Mouse (Mus musculus): ENCODE measurements around the gene 4931429L15Rik. TPM values are rescaled to one million over a fixed set of nuclear protein-coding genes. Genes with fewer than 3 reads are reported as not detected.
A peak's percentile ranks its signal among the peaks of the same experiment; 100 is the strongest.

4931429L15Rik gene
- total and polyA plus RNA-seq, 2 experiments = not detected

DNA sequence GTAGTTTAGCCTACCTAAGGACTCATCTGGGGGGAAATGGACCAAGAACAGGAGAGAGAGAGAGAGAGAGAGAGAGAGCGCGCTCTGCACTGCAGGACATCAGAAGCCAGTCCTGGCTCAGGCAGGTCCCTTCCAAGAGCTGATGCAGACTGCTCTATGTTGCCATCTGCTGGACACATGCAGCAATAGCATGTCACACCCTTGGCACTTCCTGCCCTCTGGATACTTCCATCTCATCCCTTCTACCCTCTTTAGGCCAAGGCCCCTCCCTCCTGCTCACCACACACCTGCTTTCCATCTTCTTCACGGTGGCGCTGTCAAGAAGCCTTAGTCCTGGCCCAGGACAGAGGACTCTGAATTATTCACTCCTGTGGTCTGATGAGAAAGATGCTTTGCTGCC, 5.3 kb downstream of the 4931429L15Rik start:
- Histone ChIP-seq H3K27ac (replicated peaks; ENCODE audit: insufficient read depth, low read depth, low read length) (no peak overlapping the region), H3K4me1 (ENCODE audit: control insufficient read depth, insufficient read depth, low read length) (no peaks in the 10 kb centered on the region), H3K27me3 (ENCODE audit: control insufficient read depth, insufficient read depth, low read length) (no peaks in the 10 kb centered on the region), H3K79me2 (ENCODE audit: control insufficient read depth, insufficient read depth, low read length) (no peaks in the 10 kb centered on the region), H3K4me3 (ENCODE audit: insufficient read depth, low read depth, low read length) (no peak overlapping the region), H3K9ac (ENCODE audit: low read depth, low read length) (no peak overlapping the region), H3K36me3 (ENCODE audit: control insufficient read depth, insufficient read depth, low read length) (no peaks in the 10 kb centered on the region)
- DNase-seq (ENCODE audit: extremely low read depth, low read depth, low spot score) = peak; percentile 48
- WGBS = 8% methylated on average over 4 of the region's 4 CpGs
- TF ChIP-seq POLR2A (IDR thresholded peaks at IDR 0.05; ENCODE audit: extremely low read depth, insufficient read depth, low read length) (no peak), CTCF (IDR thresholded peaks at IDR 0.05; ENCODE audit: low read depth, low read length) (peak; percentile 99)

DNA sequence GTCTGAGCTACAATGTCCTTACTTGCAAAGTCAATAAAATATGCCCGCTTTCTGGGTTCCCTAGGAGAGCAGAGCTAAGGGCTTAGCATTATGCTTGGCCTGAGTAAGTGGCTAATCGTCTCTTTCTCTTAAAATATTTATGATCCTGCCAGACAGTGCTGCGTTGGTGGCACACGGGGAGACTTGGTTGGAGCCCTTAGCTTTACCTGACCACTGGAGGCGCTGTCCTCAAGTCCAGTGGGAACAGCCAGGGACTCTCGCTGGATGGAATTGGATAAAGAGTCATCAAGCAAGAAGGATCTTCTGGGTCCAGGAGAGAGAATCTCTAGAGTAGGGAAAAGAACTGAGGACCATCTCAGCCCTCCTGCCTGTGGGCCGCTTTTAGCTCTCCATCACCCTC, 10.7 kb downstream of the 4931429L15Rik start:
- Histone ChIP-seq H3K9ac (ENCODE audit: low read depth, low read length) (no peak overlapping the region), H3K4me3 (ENCODE audit: insufficient read depth, low read depth, low read length) (no peak overlapping the region), H3K27ac (replicated peaks; ENCODE audit: insufficient read depth, low read depth, low read length) (no peak overlapping the region), H3K4me1 (ENCODE audit: control insufficient read depth, insufficient read depth, low read length) (no peaks in the 10 kb centered on the region), H3K36me3 (ENCODE audit: control insufficient read depth, insufficient read depth, low read length) (no peaks in the 10 kb centered on the region), H3K27me3 (ENCODE audit: control insufficient read depth, insufficient read depth, low read length) (no peaks in the 10 kb centered on the region), H3K79me2 (ENCODE audit: control insufficient read depth, insufficient read depth, low read length) (no peaks in the 10 kb centered on the region)
- DNase-seq (ENCODE audit: extremely low read depth, low read depth, low spot score) = peak; percentile 41
- peak; percentile 71 for TF ChIP-seq CTCF (IDR thresholded peaks at IDR 0.05; ENCODE audit: low read depth, low read length)
- TF ChIP-seq POLR2A (IDR thresholded peaks at IDR 0.05; ENCODE audit: extremely low read depth, insufficient read depth, low read length) = no peak
- 20% methylated on average over 7 of the region's 7 CpGs for WGBS

DNA sequence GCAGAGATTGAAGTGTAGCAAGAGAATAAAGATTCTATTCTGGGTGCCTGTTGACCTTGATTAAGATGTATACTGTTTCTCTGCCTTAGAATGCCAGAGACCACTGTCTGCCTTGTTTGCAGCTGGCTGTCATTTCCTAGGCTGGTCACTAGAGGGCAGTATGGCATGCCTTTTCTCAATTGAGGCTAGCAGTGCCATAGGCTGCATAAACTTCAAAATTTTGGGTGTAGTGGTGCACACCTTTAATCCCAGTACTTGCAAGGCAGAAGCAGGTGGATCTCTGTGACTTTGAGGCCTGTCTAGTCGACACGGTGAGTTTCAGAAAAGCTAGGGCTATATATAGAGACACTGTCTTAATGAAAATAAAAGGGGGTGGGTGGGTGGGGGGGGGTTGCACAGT, 17.6 kb downstream of the 4931429L15Rik start:
- no peak for DNase-seq (ENCODE audit: extremely low read depth, low read depth, low spot score)
- 7% methylated on average over 2 of the region's 2 CpGs for WGBS
- peaks cover 4% of the 10 kb centered on the region; the same call in 1 of the 2 replicates for H3K36me3 ChIP-seq (ENCODE audit: control insufficient read depth, insufficient read depth, low read length)
- H3K27me3 ChIP-seq (ENCODE audit: control insufficient read depth, insufficient read depth, low read length) = no peaks in the 10 kb centered on the region
- no peak overlapping the region for H3K4me3 ChIP-seq (ENCODE audit: insufficient read depth, low read depth, low read length)
- no peak overlapping the region for H3K9ac ChIP-seq (ENCODE audit: low read depth, low read length)
- no peaks in the 10 kb centered on the region for H3K79me2 ChIP-seq (ENCODE audit: control insufficient read depth, insufficient read depth, low read length)
- TF ChIP-seq CTCF (IDR thresholded peaks at IDR 0.05; ENCODE audit: low read depth, low read length) = peak; percentile 83; the same call in 1 of the 2 replicates
- TF ChIP-seq POLR2A (IDR thresholded peaks at IDR 0.05; ENCODE audit: extremely low read depth, insufficient read depth, low read length) = no peak
- no peaks in the 10 kb centered on the region for H3K4me1 ChIP-seq (ENCODE audit: control insufficient read depth, insufficient read depth, low read length)
- H3K27ac ChIP-seq (replicated peaks; ENCODE audit: insufficient read depth, low read depth, low read length) = no peak overlapping the region

DNA sequence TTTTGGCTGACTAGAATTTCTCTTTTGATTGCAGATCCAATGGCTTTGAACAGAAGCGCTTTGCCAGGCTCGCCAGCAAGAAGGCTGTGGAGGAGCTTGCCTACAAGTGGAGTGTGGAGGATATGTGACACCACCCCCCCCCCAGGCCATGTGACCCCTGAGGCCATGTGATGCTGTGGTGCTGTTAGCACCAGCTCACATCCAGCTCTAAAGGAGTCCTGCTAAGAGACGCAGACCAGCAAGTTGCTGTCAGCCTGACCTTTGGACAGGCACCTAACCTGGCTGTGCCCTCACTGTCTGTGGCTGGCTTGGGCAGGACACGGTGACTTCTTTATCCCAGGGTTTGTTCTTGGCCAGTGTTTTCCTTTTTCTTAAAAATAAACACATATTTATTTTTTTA, 21.4 kb downstream of the 4931429L15Rik start:
- WGBS = 46% methylated on average over 4 of the region's 4 CpGs
- DNase-seq (ENCODE audit: extremely low read depth, low read depth, low spot score) = peak; percentile 72
- TF ChIP-seq CTCF (IDR thresholded peaks at IDR 0.05; ENCODE audit: low read depth, low read length) = no peak
- no peak for TF ChIP-seq POLR2A (IDR thresholded peaks at IDR 0.05; ENCODE audit: extremely low read depth, insufficient read depth, low read length)
- H3K9ac ChIP-seq (ENCODE audit: low read depth, low read length) = no peak overlapping the region
- no peak overlapping the region; the same call in 1 of the 2 replicates for H3K27ac ChIP-seq (replicated peaks; ENCODE audit: insufficient read depth, low read depth, low read length)
- H3K79me2 ChIP-seq (ENCODE audit: control insufficient read depth, insufficient read depth, low read length) = no peaks in the 10 kb centered on the region
- no peaks in the 10 kb centered on the region for H3K4me1 ChIP-seq (ENCODE audit: control insufficient read depth, insufficient read depth, low read length)
- peaks cover 13% of the 10 kb centered on the region for H3K36me3 ChIP-seq (ENCODE audit: control insufficient read depth, insufficient read depth, low read length)
- H3K4me3 ChIP-seq (ENCODE audit: insufficient read depth, low read depth, low read length) = no peak overlapping the region
- no peaks in the 10 kb centered on the region for H3K27me3 ChIP-seq (ENCODE audit: control insufficient read depth, insufficient read depth, low read length)

DNA sequence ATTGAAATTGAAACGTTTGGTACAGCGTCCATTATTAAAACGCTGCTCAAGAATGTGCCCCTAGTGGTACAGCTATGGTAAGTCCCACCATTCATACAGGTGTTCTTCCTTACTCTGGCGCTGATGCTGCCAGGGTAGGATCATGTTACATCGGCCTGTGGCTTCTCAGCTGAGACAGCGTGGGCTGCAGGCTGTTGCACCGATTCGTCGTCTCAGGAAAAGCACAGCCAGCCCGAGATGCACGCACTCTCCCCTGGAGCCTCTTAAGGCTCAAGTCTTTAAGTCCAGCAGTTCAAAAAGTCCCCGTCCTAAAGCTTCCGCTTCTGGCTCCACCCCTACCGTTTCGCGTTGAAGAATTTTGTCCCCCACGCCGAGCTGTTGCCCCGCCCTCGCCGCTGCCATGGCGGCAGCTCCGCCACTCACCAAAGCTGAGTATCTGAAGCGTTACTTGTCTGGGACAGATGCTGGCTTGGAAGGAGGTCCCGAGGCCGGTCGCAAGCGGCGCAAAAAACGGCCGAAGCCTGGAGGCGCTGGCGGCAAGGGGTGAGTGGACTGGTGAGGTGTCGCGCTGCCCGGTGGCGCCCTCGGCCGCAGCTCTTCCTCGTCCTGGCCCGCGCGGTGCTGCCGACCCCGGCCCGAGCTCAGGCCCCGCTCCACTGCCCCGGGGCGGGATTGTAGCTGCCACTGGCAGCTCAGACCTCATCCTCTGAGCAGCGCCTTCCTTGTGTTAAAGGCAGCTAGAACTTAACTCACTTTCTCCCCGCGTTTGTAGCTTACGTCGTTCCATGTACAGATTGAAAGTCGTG, 37.0 kb downstream of the 4931429L15Rik start, which contains the start of gene Bud13:
Gene Bud13 (plus strand): TSS at position 378 of the 806 bp plus-strand sequence.
- H3K4me1 ChIP-seq (ENCODE audit: control insufficient read depth, insufficient read depth, low read length) = peaks cover 13% of the 10 kb centered on the region; the same call in 1 of the 2 replicates
- H3K9ac ChIP-seq (ENCODE audit: low read depth, low read length) = peak within 1 kb of the TSS; percentile 88
- H3K36me3 ChIP-seq (ENCODE audit: control insufficient read depth, insufficient read depth, low read length) = peaks cover 43% of the 10 kb centered on the region
- H3K27me3 ChIP-seq (ENCODE audit: control insufficient read depth, insufficient read depth, low read length) = no peaks in the 10 kb centered on the region
- no peaks in the 10 kb centered on the region for H3K79me2 ChIP-seq (ENCODE audit: control insufficient read depth, insufficient read depth, low read length)
- peak; percentile 78 for DNase-seq (ENCODE audit: extremely low read depth, low read depth, low spot score)
- 1% methylated on average over 55 of the region's 55 CpGs for WGBS
- TF ChIP-seq CTCF (IDR thresholded peaks at IDR 0.05; ENCODE audit: low read depth, low read length) = 0 out of 2 replicates have a peak, but pooled peaks have one; percentile 24
- TF ChIP-seq POLR2A (IDR thresholded peaks at IDR 0.05; ENCODE audit: extremely low read depth, insufficient read depth, low read length) = peak; percentile 52; the same call in 1 of the 2 replicates
- H3K4me3 ChIP-seq (ENCODE audit: insufficient read depth, low read depth, low read length) = peak within 1 kb of the TSS; percentile 91
- peak within 1 kb of the TSS; percentile 22; the same call in 1 of the 2 replicates for H3K27ac ChIP-seq (replicated peaks; ENCODE audit: insufficient read depth, low read depth, low read length)

Data from liver, adult 2 months (tissue).